In the genomic region with DNA sequence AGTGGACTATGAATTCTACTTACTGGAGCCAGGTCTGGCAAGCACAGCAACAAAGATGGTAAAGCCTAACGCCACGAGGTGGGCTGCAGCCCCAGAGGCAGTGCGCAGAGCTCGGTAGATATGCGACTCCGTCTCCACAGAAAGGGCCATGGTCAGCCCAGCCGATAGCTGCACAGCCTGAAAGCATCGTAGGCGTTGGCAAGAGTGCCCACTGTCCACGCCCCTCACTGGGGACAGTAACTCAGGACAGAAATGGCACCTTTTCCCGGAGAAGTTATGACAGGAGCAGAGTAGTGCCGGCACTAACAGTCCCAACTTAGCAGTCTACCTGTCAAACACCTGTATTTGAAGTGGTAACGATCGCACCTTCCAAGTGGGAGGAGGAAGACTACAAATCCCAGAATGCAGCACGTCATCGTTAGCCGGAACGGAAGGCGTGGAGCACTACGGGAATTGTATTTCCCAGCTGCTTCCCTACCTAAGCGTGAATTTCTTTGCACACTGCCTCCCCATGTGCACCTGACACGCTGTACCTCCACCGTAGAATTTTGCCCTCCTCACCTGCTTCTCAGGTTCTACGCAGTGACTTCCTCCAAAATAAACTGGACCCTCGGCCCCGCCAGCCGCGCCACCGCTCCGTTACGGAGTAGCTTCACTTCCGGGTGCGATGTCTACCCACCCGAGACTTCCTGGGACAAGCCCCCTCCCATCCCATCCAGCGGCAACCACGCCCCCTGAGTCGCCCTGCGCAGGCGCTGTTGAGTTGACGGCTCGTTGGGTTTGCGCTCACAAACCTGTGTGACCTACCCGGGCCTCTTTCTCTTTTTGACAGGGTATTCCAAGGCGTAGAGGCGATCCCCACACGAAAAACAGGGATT, we compare ENCODE assay signal across 8 mouse cellular contexts. TPM values are rescaled to one million over a fixed set of nuclear protein-coding genes. Genes with fewer than 3 reads are reported as not detected.
DNase-seq lines count a peak whose midpoint lies in the region; ATAC-seq lines count a peak whose summit lies in the region.

Gene Cyb561d2 (minus strand): TSS at position 720 of the 878 bp plus-strand sequence.
Gene Nprl2 (plus strand): TSS at position 753 of the 878 bp plus-strand sequence.

- H3K36me3 ChIP-seq in hindbrain, embryonic 11.5 days (ENCODE audit: control insufficient read depth, insufficient read depth, low read length), result peaks cover 11% of the 10 kb centered on the region; the same call in 1 of the 2 replicates

- peak; percentile 97 for DNase-seq in Muller cell, postnatal 12 days (ENCODE audit: inconsistent ontology term)
- peak; percentile 95 for DNase-seq in cerebellum, adult 9-11 months
- DNase-seq in frontal cortex, adult 2 months (ENCODE audit: extremely low spot score in 1 of 2, low spot score in 1 of 2), result peak; percentile 88 to 96
- DNase-seq in hindbrain, embryonic 11.5 days (ENCODE audit: low spot score), result peak; percentile 97
- DNase-seq in layer of hippocampus, postnatal 14 days (ENCODE audit: low spot score in 2 of 2), result peak; percentile 94 to 95
- peak; percentile 95 for DNase-seq in lung, postnatal 14 days
- peak; percentile 83 for DNase-seq in retina, adult 2 months (ENCODE audit: low read depth, low spot score)
- peak; percentile 97 for DNase-seq in thymus, postnatal 36 days

- no peak within 1 kb of the TSS for H3K27ac ChIP-seq in hindbrain, embryonic 11.5 days (ENCODE audit: low read depth, low read length)

- peak within 1 kb of the TSS; percentile 61 for H3K9ac ChIP-seq in hindbrain, embryonic 11.5 days (ENCODE audit: low read depth, low read length)

- H3K4me1 ChIP-seq in hindbrain, embryonic 11.5 days (replicated peaks; ENCODE audit: control insufficient read depth, insufficient read depth, low read length), result peaks cover 10% of the 10 kb centered on the region

- ATAC-seq in hindbrain, embryonic 11.5 days (ENCODE audit: low FRiP score), result peak; percentile 87

- no peaks in the 10 kb centered on the region for H3K27me3 ChIP-seq in hindbrain, embryonic 11.5 days (ENCODE audit: control insufficient read depth, insufficient read depth, low read length)

- H3K4me3 ChIP-seq in hindbrain, embryonic 11.5 days (ENCODE audit: low read depth, low read length), result peak within 1 kb of the TSS; percentile 60

- H3K9me3 ChIP-seq in hindbrain, embryonic 11.5 days (ENCODE audit: control insufficient read depth, low read length), result no peaks in the 10 kb centered on the region

- H3K4me2 ChIP-seq in hindbrain, embryonic 11.5 days (replicated peaks; ENCODE audit: low read depth, low read length), result peak within 1 kb of the TSS; percentile 62

- WGBS in hindbrain, embryonic 11.5 days, result 2% methylated on average over 46 of the region's 46 CpGs

RNA-seq across cellular contexts. Expression of gene Cyb561d2, which starts in this region (rescaled TPM):
- 27.0 and 27.2 TPM in 2 replicates for polyA plus RNA-seq in frontal cortex, adult 2 months (2012; rRNA removed)
- 19.6 and 21.2 TPM in 2 replicates for polyA plus RNA-seq in hindbrain, embryonic 11.5 days (2014; fragmentation: Nextera tagmentation; extraction: Ambion mirVana)
- total RNA-seq in layer of hippocampus, postnatal 14 days (2021), result 10 to 100 TPM; 16.7 to 17.8 TPM

RNA-seq across cellular contexts. Expression of gene Nprl2, which starts in this region (rescaled TPM):
- 65.1 and 65.7 TPM in 2 replicates for polyA plus RNA-seq in frontal cortex, adult 2 months (2012; rRNA removed)
- polyA plus RNA-seq in hindbrain, embryonic 11.5 days (2014; fragmentation: Nextera tagmentation; extraction: Ambion mirVana), result 46.2 and 46.5 TPM in 2 replicates
- total RNA-seq in layer of hippocampus, postnatal 14 days (2021), result 10 to 100 TPM; 28.7 to 34.5 TPM
